Mouse (Mus musculus): Measurements from ENCODE around the gene Thsd7b. TPM values are rescaled to one million over a fixed set of nuclear protein-coding genes. Genes with fewer than 3 reads are reported as not detected.

Gene Thsd7b
- total RNA-seq (2015), result not detected in 2 replicates
- total RNA-seq (2017), result 0.95 TPM in 1 of 2 replicates, not detected in the other

GRCm38 (mm10) chr1:129272982-129273937 lies at the start of gene Thsd7b:
TSS of gene Thsd7b (plus strand) at chr1:129273302.
- ATAC-seq (ENCODE audit: poor library complexity, severe bottlenecking), result no peak

GRCm38 (mm10) chr1:129244292-129244691 lies 28.8 kb upstream of the Thsd7b start:
- ATAC-seq (ENCODE audit: poor library complexity, severe bottlenecking), result no peak

GRCm38 (mm10) chr1:129250704-129251443 lies 22.2 kb upstream of the Thsd7b start:
- no peak for ATAC-seq (ENCODE audit: poor library complexity, severe bottlenecking)

GRCm38 (mm10) chr1:129266684-129267083 lies 6.4 kb upstream of the Thsd7b start:
- ATAC-seq (ENCODE audit: poor library complexity, severe bottlenecking), result no peak

- no peak for ATAC-seq (ENCODE audit: poor library complexity, severe bottlenecking)
Measured at GRCm38 (mm10) chr1:129304173-129304572, 31.1 kb downstream of the Thsd7b start.

- no peak for ATAC-seq (ENCODE audit: poor library complexity, severe bottlenecking)
Measured at GRCm38 (mm10) chr1:129324388-129324787, 51.3 kb downstream of the Thsd7b start.

- ATAC-seq (ENCODE audit: poor library complexity, severe bottlenecking), result no peak; the same call in 1 of the 2 replicates
Measured at GRCm38 (mm10) chr1:129324798-129325197, 51.7 kb downstream of the Thsd7b start.

GRCm38 (mm10) chr1:129356631-129357030 lies 83.5 kb downstream of the Thsd7b start:
- ATAC-seq (ENCODE audit: poor library complexity, severe bottlenecking), result no peak

- no peak for ATAC-seq (ENCODE audit: poor library complexity, severe bottlenecking)
Measured at GRCm38 (mm10) chr1:129357378-129357777, 84.3 kb downstream of the Thsd7b start.

- ATAC-seq (ENCODE audit: poor library complexity, severe bottlenecking), result no peak
Measured at GRCm38 (mm10) chr1:129363368-129363767, 90.3 kb downstream of the Thsd7b start.

- no peak for ATAC-seq (ENCODE audit: poor library complexity, severe bottlenecking)
Measured at GRCm38 (mm10) chr1:129364828-129365227, 91.7 kb downstream of the Thsd7b start.

GRCm38 (mm10) chr1:129365590-129365989 lies 92.5 kb downstream of the Thsd7b start:
- ATAC-seq (ENCODE audit: poor library complexity, severe bottlenecking), result no peak

GRCm38 (mm10) chr1:129386479-129386878 lies 113.4 kb downstream of the Thsd7b start:
- no peak for ATAC-seq (ENCODE audit: poor library complexity, severe bottlenecking)

- ATAC-seq (ENCODE audit: poor library complexity, severe bottlenecking), result no peak
Measured at GRCm38 (mm10) chr1:129411584-129411983, 138.5 kb downstream of the Thsd7b start.

GRCm38 (mm10) chr1:129421581-129421980 lies 148.5 kb downstream of the Thsd7b start:
- ATAC-seq (ENCODE audit: poor library complexity, severe bottlenecking), result no peak

GRCm38 (mm10) chr1:129464414-129464813 lies 191.3 kb downstream of the Thsd7b start:
- no peak for ATAC-seq (ENCODE audit: poor library complexity, severe bottlenecking)

GRCm38 (mm10) chr1:129473504-129473903 lies 200.4 kb downstream of the Thsd7b start:
- ATAC-seq (ENCODE audit: poor library complexity, severe bottlenecking), result no peak

GRCm38 (mm10) chr1:129484266-129485031 lies 211.3 kb downstream of the Thsd7b start:
- no peak for ATAC-seq (ENCODE audit: poor library complexity, severe bottlenecking)

- no peak for ATAC-seq (ENCODE audit: poor library complexity, severe bottlenecking)
Measured at GRCm38 (mm10) chr1:129491136-129491535, 218.0 kb downstream of the Thsd7b start.

GRCm38 (mm10) chr1:129493929-129494328 lies 220.8 kb downstream of the Thsd7b start:
- no peak for ATAC-seq (ENCODE audit: poor library complexity, severe bottlenecking)

- ATAC-seq (ENCODE audit: poor library complexity, severe bottlenecking), result no peak
Measured at GRCm38 (mm10) chr1:129501707-129502106, 228.6 kb downstream of the Thsd7b start.

Data from megakaryocyte, adult 5-6 weeks (primary cell).